Mouse (Mus musculus): ENCODE results near the gene Atp6v0a1. TPM values are rescaled to one million over a fixed set of nuclear protein-coding genes. Genes with fewer than 3 reads are reported as not detected.
A peak's percentile ranks its signal among the peaks of the same experiment; 100 is the strongest.
"Not testable (repeated sequence)": the region's sequence is repeated elsewhere in the genome, so short reads cannot be mapped to it uniquely, and the experiment has no call there.

The Atp6v0a1 gene
- polyA plus RNA-seq, 1 experiment from 2014 or later = 167 TPM

DNA sequence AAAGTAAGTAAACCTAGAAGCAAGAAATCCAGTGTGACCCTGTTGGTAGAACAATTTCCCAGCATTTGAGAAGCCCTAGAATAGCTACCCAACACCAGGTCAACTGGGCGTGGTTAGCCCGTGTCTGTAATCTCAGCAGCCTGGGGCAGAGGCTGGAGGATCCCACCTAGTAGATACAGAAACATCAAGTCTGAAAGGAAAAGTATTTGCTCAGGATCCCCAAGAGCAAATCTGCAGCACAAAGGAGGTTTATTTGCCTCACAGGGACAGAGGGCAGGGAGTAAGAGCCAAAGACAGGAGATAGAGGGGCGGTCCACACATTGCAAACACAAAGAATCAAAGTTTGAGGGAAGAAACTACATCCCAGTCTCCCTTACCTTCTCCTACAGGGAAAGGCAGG lies 10.0 kb upstream of the Atp6v0a1 start:
- no peak for ATAC-seq (ENCODE audit: low FRiP score)
- no peaks in the 10 kb centered on the region for H3K4me1 ChIP-seq

DNA sequence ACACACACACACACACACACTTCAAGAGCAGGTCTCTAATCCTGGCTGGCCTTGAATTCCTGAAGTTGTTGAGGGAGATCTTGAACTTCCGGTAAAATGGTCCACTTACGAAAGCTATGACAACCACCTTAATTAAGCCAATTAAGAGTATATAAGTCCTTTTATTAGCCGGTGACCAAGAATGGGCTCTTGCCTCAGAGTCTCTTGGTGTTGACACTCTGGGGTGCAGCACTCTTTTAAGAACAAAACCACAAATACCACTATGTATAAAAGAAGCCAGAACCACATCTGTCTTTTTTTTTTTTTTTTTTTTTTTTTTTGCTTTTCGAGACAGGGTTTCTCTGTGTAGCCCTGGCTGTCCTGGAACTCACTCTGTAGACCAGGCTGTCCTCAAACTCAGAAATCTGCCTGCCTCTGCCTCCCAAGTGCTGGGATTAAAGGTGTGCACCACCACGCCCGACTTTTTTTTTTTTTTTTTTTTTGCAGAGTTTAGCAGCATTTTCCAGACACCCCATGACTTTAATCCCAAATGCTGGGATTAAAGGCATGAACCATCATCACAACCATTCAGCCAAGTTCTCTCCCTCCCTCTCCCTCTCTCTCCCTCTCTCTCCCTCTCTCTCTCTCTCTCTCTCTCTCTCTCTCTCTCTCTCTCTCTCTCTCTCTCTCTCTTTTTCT lies 7.2 kb upstream of the Atp6v0a1 start:
- H3K27me3 ChIP-seq (replicated peaks); H3K4me3 ChIP-seq (replicated peaks); H3K27ac ChIP-seq (replicated peaks); ATAC-seq (ENCODE audit: low FRiP score); H3K9ac ChIP-seq (replicated peaks); H3K9me3 ChIP-seq (replicated peaks); H3K36me3 ChIP-seq; H3K4me2 ChIP-seq; H3K4me1 ChIP-seq: not testable (repeated sequence)
- WGBS = 82% methylated on average over 6 of the region's 6 CpGs

More for the DNA sequence above, 10.0 kb upstream of the Atp6v0a1 start:
- H3K4me2 ChIP-seq = no peak overlapping the region
- no peaks in the 10 kb centered on the region for H3K9me3 ChIP-seq (replicated peaks)
- no peak overlapping the region for H3K4me3 ChIP-seq (replicated peaks)
- no peak overlapping the region for H3K9ac ChIP-seq (replicated peaks)
- no peaks in the 10 kb centered on the region for H3K27me3 ChIP-seq (replicated peaks)
- 72% methylated on average over 3 of the region's 3 CpGs for WGBS
- H3K27ac ChIP-seq (replicated peaks) = no peak overlapping the region
- H3K36me3 ChIP-seq = no peaks in the 10 kb centered on the region

DNA sequence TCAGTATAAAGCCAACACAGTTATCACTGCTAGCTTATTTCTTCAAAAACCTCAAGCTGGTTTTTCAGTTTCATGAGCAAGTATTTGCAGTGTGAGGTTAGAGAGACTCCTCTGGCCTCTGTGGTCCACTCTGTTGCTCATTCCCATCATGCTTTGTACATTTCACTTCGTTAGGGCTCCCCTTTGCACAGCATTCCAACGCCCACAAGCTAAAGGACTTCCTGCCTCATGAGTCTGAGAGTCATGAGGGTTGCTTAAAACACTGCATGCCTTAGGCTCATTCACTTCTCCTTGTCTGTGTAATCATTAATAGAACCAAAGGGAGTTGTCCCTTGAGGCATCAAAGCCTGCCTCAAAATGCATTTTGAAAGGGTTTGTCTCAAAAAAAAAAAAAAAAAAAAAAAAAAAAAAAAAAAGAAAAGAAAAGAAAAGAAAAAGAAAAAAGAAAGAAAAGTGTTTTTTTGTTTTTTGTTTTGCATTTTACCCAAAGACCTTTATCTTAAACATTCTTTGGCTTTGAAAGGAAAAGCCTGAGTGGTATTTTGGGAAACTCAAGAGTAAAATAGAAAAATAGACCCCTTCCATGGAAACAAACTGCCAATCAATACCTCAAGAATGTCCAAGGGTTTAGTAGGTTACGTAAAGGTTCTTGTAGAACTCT lies 6.1 kb upstream of the Atp6v0a1 start:
- H3K36me3 ChIP-seq = no peaks in the 10 kb centered on the region
- H3K9me3 ChIP-seq (replicated peaks) = no peaks in the 10 kb centered on the region
- H3K4me3 ChIP-seq (replicated peaks) = no peak overlapping the region
- no peak overlapping the region for H3K4me2 ChIP-seq
- no peak overlapping the region for H3K27ac ChIP-seq (replicated peaks)
- WGBS = 35% methylated on average over 3 of the region's 3 CpGs
- no peaks in the 10 kb centered on the region for H3K27me3 ChIP-seq (replicated peaks)
- ATAC-seq (ENCODE audit: low FRiP score) = no peak
- peaks cover 2% of the 10 kb centered on the region; the same call in 1 of the 2 replicates for H3K4me1 ChIP-seq
- H3K9ac ChIP-seq (replicated peaks) = no peak overlapping the region

DNA sequence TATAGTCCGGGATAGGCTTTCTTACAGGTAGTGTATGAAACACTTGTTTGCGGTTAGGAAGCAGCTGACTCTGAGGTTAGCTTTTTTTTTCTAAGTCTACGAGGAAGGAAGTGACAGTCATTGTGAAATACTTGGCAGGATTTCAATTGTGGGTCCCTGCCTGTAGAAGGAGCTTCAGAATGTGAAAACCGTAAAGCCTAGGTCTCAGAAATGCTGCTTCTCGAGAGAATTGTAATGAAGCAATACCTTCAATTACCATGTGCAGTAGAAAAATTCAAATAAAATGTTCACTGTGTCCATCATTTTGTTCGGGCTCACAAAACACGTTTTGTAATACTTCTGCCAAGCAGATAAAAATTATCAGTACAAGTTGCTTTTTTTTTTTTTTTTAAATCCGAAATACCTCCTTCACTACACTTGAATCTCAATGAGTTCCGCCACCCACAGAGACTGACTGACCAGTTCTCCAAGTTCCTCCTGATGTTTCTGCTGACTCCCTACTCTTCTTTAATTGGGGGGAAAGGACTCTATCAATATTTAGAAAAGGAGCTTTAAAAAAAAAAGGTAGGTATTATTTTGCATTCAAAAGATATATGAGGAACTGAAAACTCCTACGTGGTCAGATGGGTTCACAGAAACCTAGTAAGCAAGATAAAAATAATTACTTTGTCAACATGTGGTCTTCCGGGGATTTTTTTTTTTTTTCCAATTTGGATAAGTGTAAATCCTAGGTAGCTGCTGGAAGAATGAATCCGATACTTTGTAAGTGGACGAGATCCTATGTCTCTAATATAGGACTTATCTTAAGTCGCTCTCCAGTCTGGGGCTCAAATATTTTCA lies 826 bp upstream of the Atp6v0a1 start:
- peaks cover 41% of the 10 kb centered on the region for H3K4me1 ChIP-seq
- H3K36me3 ChIP-seq = peaks cover 5% of the 10 kb centered on the region
- H3K9me3 ChIP-seq (replicated peaks) = no peaks in the 10 kb centered on the region

DNA sequence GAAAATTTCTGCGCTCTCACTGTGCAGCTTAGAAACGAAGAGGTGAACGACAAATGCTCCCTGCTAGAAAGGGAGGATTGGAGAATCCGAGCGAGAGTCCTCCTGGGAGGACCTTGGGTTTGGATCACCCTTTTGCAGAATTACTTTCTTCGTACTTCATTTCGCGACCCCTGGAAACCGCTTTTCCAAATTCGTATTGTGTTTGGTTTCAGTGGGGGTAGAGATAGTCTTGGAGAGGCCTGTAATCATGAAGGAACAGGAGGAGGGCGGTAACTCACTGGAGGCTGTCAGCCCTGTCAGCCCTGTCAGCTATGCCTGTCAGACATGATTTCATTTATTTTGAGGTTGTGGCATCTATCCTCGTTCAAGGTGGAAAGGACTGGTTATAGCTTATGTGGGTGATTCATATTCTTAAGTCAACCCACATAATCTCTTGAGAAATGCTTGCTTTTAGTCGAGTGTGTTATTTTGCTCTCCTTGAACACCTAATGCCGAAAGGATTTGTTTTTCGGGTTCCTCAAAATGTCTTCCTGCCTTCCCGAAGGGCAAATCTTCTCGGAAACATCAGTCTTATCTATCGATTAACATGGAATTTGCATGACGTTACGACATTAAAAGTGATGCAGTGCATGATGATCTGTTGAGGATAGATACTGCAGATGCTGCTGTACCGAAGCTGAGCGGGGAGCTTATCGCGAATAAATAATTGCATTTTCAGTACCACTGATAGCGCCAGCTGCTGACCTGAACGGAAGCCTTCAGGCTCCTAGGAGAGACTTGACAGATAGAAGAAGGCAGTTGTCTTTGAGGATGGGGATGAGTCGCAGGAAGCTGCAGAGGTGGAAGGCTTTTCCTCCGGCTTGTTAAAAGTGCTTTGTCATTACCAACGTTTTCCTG lies 884 bp downstream of the Atp6v0a1 start:
- no peaks in the 10 kb centered on the region for H3K9me3 ChIP-seq (replicated peaks)
- H3K4me3 ChIP-seq (replicated peaks) = peak overlapping the region; percentile 79
- peak overlapping the region; percentile 84 for H3K9ac ChIP-seq (replicated peaks)
- H3K36me3 ChIP-seq = peaks cover 17% of the 10 kb centered on the region
- H3K4me2 ChIP-seq = peak overlapping the region; percentile 62
- WGBS = 5% methylated on average over 29 of the region's 29 CpGs
- no peaks in the 10 kb centered on the region for H3K27me3 ChIP-seq (replicated peaks)
- H3K4me1 ChIP-seq = peaks cover 48% of the 10 kb centered on the region
- H3K27ac ChIP-seq (replicated peaks) = peak overlapping the region; percentile 91
- ATAC-seq (ENCODE audit: low FRiP score) = peak; percentile 41; the same call in 1 of the 2 replicates

More for the DNA sequence above, 826 bp upstream of the Atp6v0a1 start:
- Histone ChIP-seq H3K27ac (replicated peaks) (peak overlapping the region; percentile 91), H3K4me2 (peak overlapping the region; percentile 62), H3K9ac (replicated peaks) (peak overlapping the region; percentile 39), H3K4me3 (replicated peaks) (peak overlapping the region; percentile 79), H3K27me3 (replicated peaks) (no peaks in the 10 kb centered on the region)
- no peak for ATAC-seq (ENCODE audit: low FRiP score)
- WGBS = 50% methylated on average over 14 of the region's 14 CpGs

DNA sequence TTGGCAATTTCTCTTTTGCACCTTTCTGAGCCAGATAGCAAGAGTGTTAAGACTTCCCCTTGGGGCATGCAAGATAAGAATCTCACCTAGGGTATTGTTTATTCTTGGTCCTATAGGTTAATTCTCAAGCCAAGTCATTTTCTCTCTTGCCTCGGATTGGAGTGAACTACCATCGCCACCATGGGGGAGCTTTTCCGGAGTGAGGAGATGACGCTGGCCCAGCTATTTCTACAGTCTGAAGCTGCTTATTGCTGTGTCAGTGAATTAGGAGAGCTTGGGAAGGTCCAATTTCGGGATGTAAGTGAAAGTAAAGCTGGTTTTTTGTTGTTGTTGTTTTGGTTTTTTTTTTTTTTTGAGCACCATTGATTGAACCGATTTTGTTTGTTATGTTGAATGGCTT lies 2.4 kb downstream of the Atp6v0a1 start:
- Histone ChIP-seq H3K27ac (replicated peaks) (no peak overlapping the region), H3K9me3 (replicated peaks) (no peaks in the 10 kb centered on the region), H3K4me2 (peak overlapping the region; percentile 62), H3K36me3 (peaks cover 22% of the 10 kb centered on the region), H3K4me1 (peaks cover 56% of the 10 kb centered on the region), H3K9ac (replicated peaks) (peak overlapping the region; percentile 84), H3K27me3 (replicated peaks) (no peaks in the 10 kb centered on the region), H3K4me3 (replicated peaks) (peak overlapping the region; percentile 79)
- no peak for ATAC-seq (ENCODE audit: low FRiP score)
- 73% methylated on average over 6 of the region's 6 CpGs for WGBS

DNA sequence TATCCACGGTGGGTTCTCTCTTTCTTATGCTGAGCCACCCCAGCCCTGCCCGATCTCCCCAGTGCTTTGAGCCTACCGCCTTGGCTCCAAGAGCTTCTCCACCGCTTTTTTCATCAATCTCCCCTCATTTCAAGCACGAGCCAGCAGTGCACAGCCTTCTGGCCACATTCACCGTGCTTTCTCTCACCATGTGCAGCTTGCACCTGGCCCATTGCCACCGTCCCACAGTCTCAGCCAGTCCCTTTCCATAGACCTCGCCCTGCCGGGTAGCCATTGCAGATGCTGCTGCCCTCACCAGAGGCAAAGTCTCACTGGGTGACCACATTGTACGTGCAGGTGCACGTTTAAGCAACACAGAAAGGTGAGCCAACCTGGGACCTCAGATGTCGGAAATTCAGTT lies 14.1 kb downstream of the Atp6v0a1 start:
- Histone ChIP-seq H3K4me2 (no peak overlapping the region), H3K27ac (replicated peaks) (no peak overlapping the region), H3K4me1 (no peaks in the 10 kb centered on the region), H3K9ac (replicated peaks) (no peak overlapping the region), H3K36me3 (peaks cover 85% of the 10 kb centered on the region), H3K4me3 (replicated peaks) (no peak overlapping the region), H3K9me3 (replicated peaks) (no peaks in the 10 kb centered on the region), H3K27me3 (replicated peaks) (no peaks in the 10 kb centered on the region)
- no peak for ATAC-seq (ENCODE audit: low FRiP score)
- WGBS = 76% methylated on average over 12 of the region's 12 CpGs

DNA sequence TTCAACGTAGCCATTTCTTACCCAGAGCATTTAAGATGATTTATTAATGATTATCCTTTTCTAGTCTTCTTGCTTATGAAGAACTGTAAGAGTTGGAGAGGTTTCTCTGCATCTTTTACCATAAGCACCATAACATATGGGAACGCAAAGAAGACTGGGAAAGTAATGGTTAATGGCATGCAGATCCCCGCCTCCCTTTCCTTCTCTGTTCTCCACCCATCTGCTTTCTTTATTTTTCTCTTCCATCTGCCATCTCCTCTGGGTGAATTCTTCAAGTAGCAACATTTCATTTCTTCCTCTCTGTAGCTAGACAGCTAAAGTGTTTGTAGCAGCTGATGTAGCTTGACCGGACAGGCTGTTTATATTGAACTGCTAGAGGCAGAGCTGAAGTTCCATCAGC lies 14.7 kb downstream of the Atp6v0a1 start:
- no peaks in the 10 kb centered on the region for H3K27me3 ChIP-seq (replicated peaks)
- H3K27ac ChIP-seq (replicated peaks) = no peak overlapping the region
- ATAC-seq (ENCODE audit: low FRiP score) = no peak
- no peak overlapping the region for H3K4me2 ChIP-seq
- H3K9me3 ChIP-seq (replicated peaks) = no peaks in the 10 kb centered on the region
- H3K4me1 ChIP-seq = no peaks in the 10 kb centered on the region
- no peak overlapping the region for H3K4me3 ChIP-seq (replicated peaks)
- no peak overlapping the region for H3K9ac ChIP-seq (replicated peaks)
- H3K36me3 ChIP-seq = peaks cover 86% of the 10 kb centered on the region
- 90% methylated on average over 4 of the region's 4 CpGs for WGBS

DNA sequence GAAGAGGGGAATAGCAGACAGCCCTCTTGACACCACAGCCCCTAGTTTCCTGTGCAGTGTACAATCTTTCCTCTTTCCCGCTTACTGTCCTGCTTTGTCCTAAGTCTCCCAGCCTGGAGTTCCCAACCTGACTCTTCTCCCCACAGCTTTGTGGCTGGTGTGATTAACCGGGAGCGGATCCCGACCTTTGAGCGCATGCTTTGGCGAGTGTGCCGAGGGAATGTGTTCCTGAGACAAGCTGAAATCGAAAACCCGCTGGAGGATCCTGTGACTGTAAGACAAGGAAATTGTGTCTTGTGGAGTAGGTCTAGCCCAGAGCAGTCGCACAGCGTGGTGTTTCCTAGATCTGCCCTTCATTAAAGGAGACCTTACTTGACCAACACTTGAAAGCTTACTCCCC lies 17.9 kb downstream of the Atp6v0a1 start:
- WGBS = 92% methylated on average over 11 of the region's 11 CpGs
- Histone ChIP-seq H3K4me3 (replicated peaks) (no peak overlapping the region), H3K4me1 (no peaks in the 10 kb centered on the region), H3K4me2 (no peak overlapping the region), H3K9ac (replicated peaks) (no peak overlapping the region), H3K27ac (replicated peaks) (no peak overlapping the region), H3K36me3 (peaks cover 80% of the 10 kb centered on the region), H3K27me3 (replicated peaks) (no peaks in the 10 kb centered on the region), H3K9me3 (replicated peaks) (no peaks in the 10 kb centered on the region)
- no peak for ATAC-seq (ENCODE audit: low FRiP score)

DNA sequence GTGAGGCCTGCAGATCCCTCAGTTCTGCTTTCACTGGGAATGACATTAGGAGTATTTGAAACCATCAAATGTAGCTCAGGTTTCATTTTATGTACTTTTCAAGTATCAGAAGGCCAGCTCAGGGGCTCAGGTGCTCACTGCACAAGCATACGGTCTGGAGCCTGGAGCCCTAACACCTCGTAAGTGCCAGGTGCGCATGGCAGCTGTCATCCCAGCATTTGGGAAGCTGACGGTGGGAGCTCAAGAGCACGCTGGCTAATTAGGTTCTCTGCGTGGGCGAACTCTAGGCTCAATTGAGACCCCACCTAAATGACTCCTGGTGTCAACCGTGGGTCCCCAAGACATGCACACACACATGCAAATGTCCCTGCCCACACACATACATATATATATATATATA lies 20.1 kb downstream of the Atp6v0a1 start:
- H3K4me1 ChIP-seq = no peaks in the 10 kb centered on the region
- H3K9ac ChIP-seq (replicated peaks) = no peak overlapping the region
- 88% methylated on average over 8 of the region's 8 CpGs for WGBS
- no peaks in the 10 kb centered on the region for H3K9me3 ChIP-seq (replicated peaks)
- H3K27ac ChIP-seq (replicated peaks) = no peak overlapping the region
- no peak overlapping the region for H3K4me2 ChIP-seq
- no peak overlapping the region for H3K4me3 ChIP-seq (replicated peaks)
- peaks cover 83% of the 10 kb centered on the region for H3K36me3 ChIP-seq
- H3K27me3 ChIP-seq (replicated peaks) = no peaks in the 10 kb centered on the region
- ATAC-seq (ENCODE audit: low FRiP score) = no peak
